Mouse (Mus musculus) liver, adult 2 months (tissue): ENCODE data around the gene Enthd1. TPM values are rescaled to one million over a fixed set of nuclear protein-coding genes. Genes with fewer than 3 reads are reported as not detected.

Experiments
- DNase-seq: peaks from one replicate; pipeline ENCODE4 v3.0.0-alpha.2; 2011; ENCODE audit warnings: low read depth, low spot score; ENCODE audit errors: extremely low read depth
- H3K27ac ChIP-seq: fragments of 200-500 bp; replicated peaks from 2 replicates; pipeline ENCODE4 v1.5.1; 2012; ENCODE audit warnings: low read depth, mild to moderate bottlenecking, control low read depth, inconsistent platforms, low read length; ENCODE audit not compliant: insufficient read depth
- H3K27me3 ChIP-seq: fragments of 200-500 bp; 2 replicates; pipeline ENCODE4 v1.6.1; 2012; ENCODE audit warnings: mild to moderate bottlenecking, moderate library complexity, low read length, inconsistent platforms; ENCODE audit not compliant: control insufficient read depth, insufficient read depth
- H3K36me3 ChIP-seq: fragments of 200-500 bp; 2 replicates; pipeline ENCODE4 v1.6.1; 2012; ENCODE audit warnings: low read length, inconsistent platforms; ENCODE audit not compliant: control insufficient read depth, insufficient read depth
- H3K4me1 ChIP-seq: fragments of 200-500 bp; 2 replicates; pipeline ENCODE4 v1.6.1; 2011; ENCODE audit warnings: low read length; ENCODE audit not compliant: control insufficient read depth, insufficient read depth
- H3K4me3 ChIP-seq: fragments of 200-500 bp; 2 replicates; pipeline ENCODE4 v1.5.1; 2011; ENCODE audit warnings: low read depth, mild to moderate bottlenecking, control low read depth, low read length, moderate library complexity; ENCODE audit not compliant: insufficient read depth
- H3K79me2 ChIP-seq: fragments of 200-500 bp; 2 replicates; pipeline ENCODE4 v1.6.1; 2012; ENCODE audit warnings: inconsistent platforms, mild to moderate bottlenecking, low read length, moderate library complexity; ENCODE audit not compliant: control insufficient read depth, insufficient read depth
- H3K9ac ChIP-seq: fragments of 200-500 bp; 2 replicates; pipeline ENCODE4 v1.6.1; 2012; ENCODE audit warnings: low read depth, mild to moderate bottlenecking, control low read depth, inconsistent platforms, low read length
- CTCF ChIP-seq: fragments of 200-500 bp; IDR thresholded peaks from 2 replicates; pipeline ENCODE4 v1.5.1; 2011; ENCODE audit warnings: low read depth, low read length, control low read depth
- POLR2A ChIP-seq: fragments of 200-500 bp; IDR thresholded peaks from 2 replicates; pipeline ENCODE4 v1.6.1; 2011; ENCODE audit warnings: low read length, control low read depth; ENCODE audit not compliant: insufficient read depth; ENCODE audit errors: extremely low read depth
- WGBS: fragments of 180-500 bp; shearing (Covaris S2); methylation state at CpG from one replicate; pipeline ENCODE4 v1.1.7; 2018; 5-methylcytosine and 5-hydroxymethylcytosine counted together
- polyA plus RNA-seq: library from polyadenylated mRNA; depleted of rRNA; stranded (reverse); fragments of >200 nt; gene quantifications from 2 replicates; pipeline ENCODE4 v1.2.3, GENCODE M21; 2012
- total RNA-seq: library from RNA; depleted of rRNA; stranded (reverse); fragments of >200 nt; gene quantifications from 2 replicates; pipeline ENCODE4 v1.2.3, GENCODE M21; 2014

Enthd1 gene
- total and polyA plus RNA-seq, 2 experiments = not detected

GRCm38 (mm10) chr15:80602487-80602886, 37.5 kb upstream of the Enthd1 start:
- TF ChIP-seq POLR2A = no peak
- no peak for DNase-seq
- H3K9ac ChIP-seq = no peak overlapping the region
- no peak overlapping the region for H3K4me3 ChIP-seq
- no peaks in the 10 kb centered on the region for H3K79me2 ChIP-seq
- H3K4me1 ChIP-seq = no peaks in the 10 kb centered on the region
- WGBS = 87% methylated on average over 7 of the region's 7 CpGs
- no peaks in the 10 kb centered on the region for H3K36me3 ChIP-seq
- no peaks in the 10 kb centered on the region for H3K27me3 ChIP-seq
- no peak overlapping the region for H3K27ac ChIP-seq

GRCm38 (mm10) chr15:80601456-80601855, 36.5 kb upstream of the Enthd1 start:
- H3K4me3 ChIP-seq = no peak overlapping the region
- H3K27me3 ChIP-seq = no peaks in the 10 kb centered on the region
- H3K79me2 ChIP-seq = no peaks in the 10 kb centered on the region
- H3K4me1 ChIP-seq = no peaks in the 10 kb centered on the region
- H3K9ac ChIP-seq = no peak overlapping the region
- no peak overlapping the region for H3K27ac ChIP-seq
- no peaks in the 10 kb centered on the region for H3K36me3 ChIP-seq
- no peak for TF ChIP-seq POLR2A
- TF ChIP-seq CTCF = no peak
- no peak for DNase-seq
- 73% methylated on average over 7 of the region's 7 CpGs for WGBS

GRCm38 (mm10) chr15:80599843-80600242, 34.9 kb upstream of the Enthd1 start:
- 83% methylated on average over 4 of the region's 4 CpGs for WGBS
- Histone ChIP-seq H3K79me2 (no peaks in the 10 kb centered on the region), H3K27me3 (no peaks in the 10 kb centered on the region), H3K9ac (no peak overlapping the region), H3K4me1 (no peaks in the 10 kb centered on the region), H3K4me3 (no peak overlapping the region), H3K36me3 (no peaks in the 10 kb centered on the region), H3K27ac (no peak overlapping the region)
- TF ChIP-seq POLR2A (no peak), CTCF (no peak)
- DNase-seq = no peak

GRCm38 (mm10) chr15:80599213-80599750, 34.3 kb upstream of the Enthd1 start:
- Histone ChIP-seq H3K27ac (no peak overlapping the region), H3K27me3 (no peaks in the 10 kb centered on the region), H3K9ac (no peak overlapping the region), H3K79me2 (no peaks in the 10 kb centered on the region), H3K4me3 (no peak overlapping the region), H3K36me3 (no peaks in the 10 kb centered on the region), H3K4me1 (no peaks in the 10 kb centered on the region)
- peak; percentile 15 for DNase-seq
- WGBS = 36% methylated on average over 16 of the region's 16 CpGs
- TF ChIP-seq POLR2A (no peak), CTCF (no peak)

- WGBS = 65% methylated on average over 12 of the region's 12 CpGs
Measured at GRCm38 (mm10) chr15:80598750-80599149, 33.8 kb upstream of the Enthd1 start.

GRCm38 (mm10) chr15:80593877-80594276, 28.9 kb upstream of the Enthd1 start:
- Histone ChIP-seq H3K27me3 (no peaks in the 10 kb centered on the region), H3K4me3 (no peak overlapping the region), H3K9ac (no peak overlapping the region), H3K36me3 (no peaks in the 10 kb centered on the region), H3K27ac (no peak overlapping the region), H3K79me2 (no peaks in the 10 kb centered on the region), H3K4me1 (no peaks in the 10 kb centered on the region)
- TF ChIP-seq CTCF (no peak), POLR2A (no peak)
- no peak for DNase-seq
- 66% methylated on average over 5 of the region's 5 CpGs for WGBS

More at GRCm38 (mm10) chr15:80598750-80599149, 33.8 kb upstream of the Enthd1 start:
- H3K27ac ChIP-seq = no peak overlapping the region
- DNase-seq = no peak
- H3K27me3 ChIP-seq = no peaks in the 10 kb centered on the region
- no peak overlapping the region for H3K4me3 ChIP-seq
- TF ChIP-seq CTCF (no peak), POLR2A (no peak)
- H3K4me1 ChIP-seq = no peaks in the 10 kb centered on the region
- no peak overlapping the region for H3K9ac ChIP-seq
- H3K36me3 ChIP-seq = no peaks in the 10 kb centered on the region
- H3K79me2 ChIP-seq = no peaks in the 10 kb centered on the region
